Mouse (Mus musculus) embryo, embryonic 11.5 days (tissue): ENCODE results near the gene Stambp.

Experiments used
- DNase-seq: peaks from one replicate; pipeline ENCODE4 v3.0.0-alpha.2; 2012; ENCODE audit warnings: low read depth, low spot score

The Stambp gene

DNA sequence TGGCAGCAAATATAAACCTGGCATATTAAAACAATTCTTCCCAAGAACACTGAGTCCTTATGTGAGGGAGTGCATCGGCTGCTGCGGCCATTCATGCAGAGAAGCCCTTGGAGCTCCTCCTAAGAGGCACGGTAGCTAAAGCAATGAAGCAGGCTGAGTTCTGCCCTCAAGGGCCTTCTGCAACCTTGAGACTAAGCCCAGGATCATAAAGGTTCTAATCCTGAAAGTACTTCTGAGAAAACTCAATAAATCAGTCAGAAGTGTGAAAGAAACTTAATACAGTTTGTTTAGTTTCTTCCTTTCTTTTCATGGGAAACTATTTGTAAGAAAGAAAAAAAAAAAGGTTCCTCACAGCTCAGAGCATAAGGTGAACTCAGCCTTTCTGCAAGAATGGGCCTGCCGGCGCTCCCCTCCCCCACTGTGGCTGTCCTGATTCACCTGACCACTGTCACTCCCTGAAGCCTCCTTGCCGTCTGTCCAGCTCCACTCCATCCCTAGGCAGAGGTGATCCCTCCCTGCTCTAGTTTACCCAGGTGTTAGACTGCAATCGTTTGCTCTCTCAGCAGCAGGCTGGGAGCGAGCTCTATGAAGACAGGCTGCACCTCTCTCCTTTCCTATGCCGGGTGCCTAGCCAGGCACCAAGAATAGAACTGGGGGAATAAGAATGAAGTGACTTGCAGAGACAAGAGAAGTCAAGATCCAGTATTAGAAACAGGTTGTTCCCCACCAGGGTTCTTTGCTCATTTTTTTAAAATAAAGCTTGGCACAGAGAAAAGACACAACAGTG lies 70.8 kb downstream of the Stambp start:
- DNase-seq: no peak

DNA sequence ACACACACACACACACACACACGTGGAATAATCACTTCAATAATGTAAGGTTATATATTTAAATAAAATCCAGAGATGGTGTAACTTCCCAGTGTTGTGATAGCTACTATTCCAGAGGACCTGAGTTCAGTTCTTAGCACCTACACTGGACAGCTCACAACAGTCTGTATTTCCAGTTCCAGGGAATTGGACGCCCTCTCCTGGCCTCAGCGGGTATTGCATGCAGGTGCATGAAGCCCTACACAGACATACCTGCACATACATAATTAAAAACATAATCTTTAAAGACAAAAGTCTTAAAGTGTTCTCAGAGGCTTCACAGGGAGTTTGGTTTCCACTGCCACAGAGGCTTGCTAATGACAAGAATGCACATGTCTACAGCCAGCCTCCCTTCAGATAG lies 72.1 kb downstream of the Stambp start:
- DNase-seq: no peak

- DNase-seq: no peak
Observed at GRCm38 (mm10) chr6:83499078-83499477, 73.5 kb downstream of the Stambp start.

GRCm38 (mm10) chr6:83496753-83497710 lies 75.5 kb downstream of the Stambp start:
- no peak for DNase-seq

- DNase-seq: no peak
Observed at GRCm38 (mm10) chr6:83496009-83496752, 76.3 kb downstream of the Stambp start.
